Mouse (Mus musculus): Measurements from ENCODE around the gene Tiam2. TPM values are rescaled to one million over a fixed set of nuclear protein-coding genes. Genes with fewer than 3 reads are reported as not detected.

Tiam2 gene
- polyA plus RNA-seq, 1 experiment from 2014 or later: 4.7 TPM

DNA sequence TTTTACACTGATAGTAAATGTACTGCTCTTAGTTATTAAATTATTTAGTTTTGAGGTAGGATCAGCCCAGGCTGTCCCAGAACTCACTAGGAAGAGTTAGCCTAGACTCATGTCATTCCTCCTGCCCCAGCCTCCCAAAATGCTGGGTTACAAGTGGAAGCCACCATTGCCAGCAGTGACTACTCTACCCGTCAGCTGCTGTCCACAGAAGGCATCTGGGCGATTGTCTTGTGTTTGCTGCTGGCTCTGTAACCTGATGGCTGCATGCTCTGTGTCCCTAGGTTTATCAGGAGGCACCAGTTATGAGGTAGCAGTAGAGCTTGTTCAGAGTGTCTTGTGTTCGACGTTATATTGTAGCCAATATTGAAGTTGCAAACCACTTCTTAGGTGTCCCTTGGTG lies 93.8 kb downstream of the Tiam2 start:
- no peaks in the 10 kb centered on the region for H3K27me3 ChIP-seq (ENCODE audit: control insufficient read depth, insufficient read depth, low read length)
- H3K27ac ChIP-seq (ENCODE audit: low read length): no peak overlapping the region
- no peak overlapping the region for H3K4me3 ChIP-seq (replicated peaks; ENCODE audit: low read length)
- no peaks in the 10 kb centered on the region for H3K4me1 ChIP-seq (ENCODE audit: control insufficient read depth, insufficient read depth, low read length)
- H3K9ac ChIP-seq (ENCODE audit: low read length): no peak overlapping the region
- H3K9me3 ChIP-seq (replicated peaks; ENCODE audit: control insufficient read depth, low read length): no peaks in the 10 kb centered on the region
- 88% methylated on average over 4 of the region's 4 CpGs for WGBS
- H3K4me2 ChIP-seq (ENCODE audit: low read depth, low read length): no peak overlapping the region
- no peak for ATAC-seq (ENCODE audit: insufficient read depth, low FRiP score)
- H3K36me3 ChIP-seq (ENCODE audit: control insufficient read depth, insufficient read depth, low read length): no peaks in the 10 kb centered on the region

- WGBS: 62% methylated on average over 2 of the region's 2 CpGs
Measured at GRCm38 (mm10) chr17:3423416-3423815, 97.0 kb downstream of the Tiam2 start.

GRCm38 (mm10) chr17:3428659-3429058 lies 102.3 kb downstream of the Tiam2 start:
- H3K4me2 ChIP-seq (ENCODE audit: low read depth, low read length): no peak overlapping the region
- 92% methylated on average over 9 of the region's 9 CpGs for whole genome bisulfite sequencing
- no peaks in the 10 kb centered on the region for H3K9me3 ChIP-seq (replicated peaks; ENCODE audit: control insufficient read depth, low read length)
- H3K27ac ChIP-seq (ENCODE audit: low read length): no peak overlapping the region
- H3K9ac ChIP-seq (ENCODE audit: low read length): no peak overlapping the region
- H3K36me3 ChIP-seq (ENCODE audit: control insufficient read depth, insufficient read depth, low read length): no peaks in the 10 kb centered on the region
- H3K4me3 ChIP-seq (replicated peaks; ENCODE audit: low read length): no peak overlapping the region
- H3K4me1 ChIP-seq (ENCODE audit: control insufficient read depth, insufficient read depth, low read length): no peaks in the 10 kb centered on the region
- ATAC-seq (ENCODE audit: insufficient read depth, low FRiP score): no peak
- no peaks in the 10 kb centered on the region for H3K27me3 ChIP-seq (ENCODE audit: control insufficient read depth, insufficient read depth, low read length)

More at GRCm38 (mm10) chr17:3423416-3423815, 97.0 kb downstream of the Tiam2 start:
- no peak overlapping the region for H3K27ac ChIP-seq (ENCODE audit: low read length)
- no peak overlapping the region for H3K4me2 ChIP-seq (ENCODE audit: low read depth, low read length)
- no peaks in the 10 kb centered on the region for H3K9me3 ChIP-seq (replicated peaks; ENCODE audit: control insufficient read depth, low read length)
- H3K9ac ChIP-seq (ENCODE audit: low read length): no peak overlapping the region
- no peaks in the 10 kb centered on the region for H3K36me3 ChIP-seq (ENCODE audit: control insufficient read depth, insufficient read depth, low read length)
- H3K4me1 ChIP-seq (ENCODE audit: control insufficient read depth, insufficient read depth, low read length): no peaks in the 10 kb centered on the region
- no peak for ATAC-seq (ENCODE audit: insufficient read depth, low FRiP score)
- H3K27me3 ChIP-seq (ENCODE audit: control insufficient read depth, insufficient read depth, low read length): no peaks in the 10 kb centered on the region
- H3K4me3 ChIP-seq (replicated peaks; ENCODE audit: low read length): no peak overlapping the region

DNA sequence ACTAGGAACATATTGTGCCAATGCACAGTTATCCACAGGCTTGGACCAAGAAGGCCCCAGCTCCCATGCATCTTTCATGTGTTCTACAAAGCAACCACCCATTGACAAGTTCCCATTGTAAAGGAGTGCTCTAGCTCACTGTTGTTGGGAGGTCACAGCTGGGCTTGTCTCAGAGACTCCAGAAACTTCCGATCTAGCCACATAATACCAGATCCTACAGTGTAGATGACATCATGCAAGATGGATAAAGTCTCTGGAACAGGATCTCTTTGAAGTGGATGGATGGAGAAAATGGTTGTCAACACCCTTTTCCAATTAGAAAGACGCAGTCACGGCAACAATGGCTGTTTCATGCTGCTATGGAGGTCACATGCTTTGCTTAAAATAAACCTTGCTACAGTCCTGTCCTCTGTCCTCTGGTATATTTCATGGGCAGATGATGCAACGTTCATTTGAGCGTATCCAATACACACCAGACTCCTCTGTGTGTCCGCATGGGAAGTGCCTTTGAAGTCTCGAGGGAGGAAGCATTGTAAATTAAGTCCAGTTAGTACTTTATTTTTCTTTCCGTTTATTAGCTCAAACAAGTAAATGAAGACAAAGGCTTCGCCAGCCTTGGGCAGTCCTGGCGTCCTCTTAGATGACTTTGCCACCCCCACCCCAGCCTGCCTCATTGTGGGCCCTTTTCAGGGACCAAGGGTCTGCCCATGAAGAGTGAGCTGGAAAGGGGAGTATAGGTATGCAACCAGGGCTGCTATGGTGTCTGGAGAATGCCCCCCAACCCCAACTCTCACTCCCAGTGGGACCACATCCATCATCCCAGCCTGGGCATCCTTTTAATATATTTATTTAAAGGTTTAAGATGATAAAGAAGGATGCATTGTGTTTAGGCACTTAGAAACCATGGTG lies 106.5 kb downstream of the Tiam2 start:
- Histone ChIP-seq H3K4me2 (ENCODE audit: low read depth, low read length) (no peak overlapping the region), H3K27ac (ENCODE audit: low read length) (no peak overlapping the region), H3K4me3 (replicated peaks; ENCODE audit: low read length) (no peak overlapping the region), H3K27me3 (ENCODE audit: control insufficient read depth, insufficient read depth, low read length) (no peaks in the 10 kb centered on the region), H3K36me3 (ENCODE audit: control insufficient read depth, insufficient read depth, low read length) (no peaks in the 10 kb centered on the region), H3K9ac (ENCODE audit: low read length) (no peak overlapping the region), H3K9me3 (replicated peaks; ENCODE audit: control insufficient read depth, low read length) (no peaks in the 10 kb centered on the region), H3K4me1 (ENCODE audit: control insufficient read depth, insufficient read depth, low read length) (no peaks in the 10 kb centered on the region)
- 77% methylated on average over 10 of the region's 10 CpGs for WGBS
- ATAC-seq (ENCODE audit: insufficient read depth, low FRiP score): no peak

DNA sequence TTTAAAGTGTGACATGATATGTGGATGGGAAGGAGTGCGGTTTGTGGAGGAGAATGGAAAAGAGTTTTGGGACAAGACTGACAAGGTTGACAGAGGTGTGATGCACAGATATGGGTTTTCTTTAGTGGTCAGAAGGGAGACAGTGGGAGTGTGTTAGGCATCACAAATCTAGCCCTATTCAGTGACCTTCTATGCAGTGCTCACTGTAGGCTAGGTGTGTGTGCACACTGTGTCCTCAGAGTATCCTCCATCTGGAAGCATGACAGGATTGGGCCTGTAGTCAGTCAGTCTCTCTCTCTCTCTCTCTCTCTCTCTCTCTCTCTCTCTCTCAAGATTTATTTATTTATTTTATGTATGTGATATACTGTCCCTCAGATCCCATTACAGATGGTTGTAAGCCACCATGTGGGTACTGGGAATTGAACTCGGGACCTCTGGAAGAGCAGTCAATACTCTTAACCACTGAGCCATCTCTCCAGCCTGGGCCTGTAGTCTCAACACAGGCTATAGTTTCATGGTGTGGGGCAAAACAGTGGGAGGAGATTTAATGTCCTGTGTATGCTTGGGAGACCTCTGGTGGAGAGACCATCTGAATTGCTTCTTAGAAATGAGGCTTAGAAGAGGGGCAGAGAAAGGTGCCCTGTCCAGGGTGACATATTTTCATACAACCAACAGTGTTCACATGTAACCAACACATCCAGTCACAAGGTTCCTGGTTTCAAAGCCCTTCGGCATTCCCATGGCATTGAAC lies 107.3 kb downstream of the Tiam2 start:
- Histone ChIP-seq H3K4me2 (ENCODE audit: low read depth, low read length) (no peak overlapping the region), H3K27ac (ENCODE audit: low read length) (no peak overlapping the region), H3K27me3 (ENCODE audit: control insufficient read depth, insufficient read depth, low read length) (no peaks in the 10 kb centered on the region), H3K36me3 (ENCODE audit: control insufficient read depth, insufficient read depth, low read length) (no peaks in the 10 kb centered on the region), H3K4me3 (replicated peaks; ENCODE audit: low read length) (no peak overlapping the region), H3K4me1 (ENCODE audit: control insufficient read depth, insufficient read depth, low read length) (no peaks in the 10 kb centered on the region), H3K9me3 (replicated peaks; ENCODE audit: control insufficient read depth, low read length) (no peaks in the 10 kb centered on the region), H3K9ac (ENCODE audit: low read length) (no peak overlapping the region)
- 90% methylated on average over 3 of the region's 3 CpGs for WGBS
- ATAC-seq (ENCODE audit: insufficient read depth, low FRiP score): no peak

GRCm38 (mm10) chr17:3435299-3435698 lies 108.9 kb downstream of the Tiam2 start:
- Histone ChIP-seq H3K4me1 (ENCODE audit: control insufficient read depth, insufficient read depth, low read length) (no peaks in the 10 kb centered on the region), H3K9ac (ENCODE audit: low read length) (no peak overlapping the region), H3K4me3 (replicated peaks; ENCODE audit: low read length) (no peak overlapping the region), H3K9me3 (replicated peaks; ENCODE audit: control insufficient read depth, low read length) (no peaks in the 10 kb centered on the region), H3K27ac (ENCODE audit: low read length) (no peak overlapping the region), H3K27me3 (ENCODE audit: control insufficient read depth, insufficient read depth, low read length) (no peaks in the 10 kb centered on the region), H3K36me3 (ENCODE audit: control insufficient read depth, insufficient read depth, low read length) (no peaks in the 10 kb centered on the region), H3K4me2 (ENCODE audit: low read depth, low read length) (no peak overlapping the region)
- no peak for ATAC-seq (ENCODE audit: insufficient read depth, low FRiP score)
- WGBS: 51% methylated on average over 1 of the region's 1 CpGs

DNA sequence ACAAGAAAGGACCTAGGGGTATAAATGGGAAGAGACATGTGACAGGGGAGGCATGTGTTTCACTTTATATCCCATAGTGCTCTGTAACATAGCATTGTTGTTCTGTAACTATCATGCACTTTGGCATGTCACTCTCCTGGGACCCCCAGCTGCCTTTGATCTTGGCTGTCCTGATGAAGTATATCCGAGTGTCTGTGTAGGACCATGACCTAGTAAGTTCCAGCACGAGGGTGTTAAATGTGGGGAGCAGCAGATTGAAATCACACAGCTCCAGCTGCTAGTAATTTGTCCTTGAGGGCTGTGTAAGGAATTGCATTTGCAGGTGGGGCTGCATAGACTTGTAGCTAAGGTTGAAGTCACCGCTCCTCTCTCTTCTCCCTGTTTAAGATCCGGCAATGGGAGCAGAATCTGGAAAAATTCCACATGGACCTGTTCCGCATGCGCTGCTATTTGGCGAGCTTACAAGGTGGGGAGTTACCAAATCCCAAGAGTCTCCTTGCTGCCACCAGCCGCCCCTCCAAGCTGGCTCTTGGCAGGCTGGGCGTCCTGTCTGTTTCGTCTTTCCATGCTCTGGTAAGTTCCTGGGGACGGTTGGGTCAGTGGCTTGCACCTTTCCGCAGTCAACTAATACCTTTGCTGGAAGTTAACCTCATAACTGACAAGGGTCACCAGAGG lies 110.6 kb downstream of the Tiam2 start:
- no peak overlapping the region for H3K4me3 ChIP-seq (replicated peaks; ENCODE audit: low read length)
- no peak overlapping the region for H3K27ac ChIP-seq (ENCODE audit: low read length)
- no peaks in the 10 kb centered on the region for H3K9me3 ChIP-seq (replicated peaks; ENCODE audit: control insufficient read depth, low read length)
- no peaks in the 10 kb centered on the region for H3K4me1 ChIP-seq (ENCODE audit: control insufficient read depth, insufficient read depth, low read length)
- H3K9ac ChIP-seq (ENCODE audit: low read length): no peak overlapping the region
- no peak for ATAC-seq (ENCODE audit: insufficient read depth, low FRiP score)
- H3K36me3 ChIP-seq (ENCODE audit: control insufficient read depth, insufficient read depth, low read length): no peaks in the 10 kb centered on the region
- no peak overlapping the region for H3K4me2 ChIP-seq (ENCODE audit: low read depth, low read length)
- no peaks in the 10 kb centered on the region for H3K27me3 ChIP-seq (ENCODE audit: control insufficient read depth, insufficient read depth, low read length)
- 76% methylated on average over 12 of the region's 12 CpGs for WGBS

DNA sequence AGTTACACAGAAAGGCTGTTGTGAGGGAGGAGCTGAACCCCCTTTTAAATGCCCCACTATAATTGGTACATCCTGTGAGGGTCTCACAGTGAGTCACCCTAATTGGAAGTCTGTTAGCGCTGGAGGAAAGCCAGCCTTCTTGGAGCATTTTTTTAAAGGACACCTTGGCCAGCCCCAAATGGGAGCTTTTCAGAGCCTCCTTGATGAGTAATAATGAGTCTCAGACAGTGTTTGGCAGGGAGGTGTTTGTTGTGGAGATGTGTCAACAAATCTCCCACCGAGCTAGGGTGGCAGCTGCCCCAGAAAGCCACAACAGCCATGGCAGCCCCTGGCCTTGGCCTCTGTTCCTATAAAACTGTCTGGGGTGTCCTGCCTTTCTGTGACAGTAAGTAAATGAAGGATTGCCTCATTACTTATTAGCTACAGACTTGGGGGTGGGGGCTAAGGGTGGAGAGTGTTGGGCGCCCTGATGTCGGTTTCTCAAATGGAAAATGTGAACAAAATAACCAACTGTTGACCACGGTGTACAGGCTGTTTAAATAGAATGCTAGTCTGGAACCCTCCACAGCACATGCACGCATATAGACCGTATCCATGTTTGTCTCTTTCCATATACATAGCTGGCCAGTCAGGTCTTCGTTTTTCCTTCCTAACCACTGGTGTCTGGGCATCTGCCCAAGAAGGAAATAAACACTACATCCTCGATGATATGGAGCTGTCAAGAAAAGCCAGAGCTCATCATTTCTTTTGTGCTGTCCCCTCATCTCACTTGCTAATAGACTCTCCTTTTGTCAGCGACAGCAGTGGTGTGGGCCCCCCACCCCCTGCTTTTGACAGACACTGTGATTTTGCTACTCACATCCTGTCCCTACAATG lies 116.4 kb downstream of the Tiam2 start:
- Histone ChIP-seq H3K4me2 (ENCODE audit: low read depth, low read length) (no peak overlapping the region), H3K27me3 (ENCODE audit: control insufficient read depth, insufficient read depth, low read length) (no peaks in the 10 kb centered on the region), H3K36me3 (ENCODE audit: control insufficient read depth, insufficient read depth, low read length) (no peaks in the 10 kb centered on the region), H3K4me3 (replicated peaks; ENCODE audit: low read length) (no peak overlapping the region), H3K9me3 (replicated peaks; ENCODE audit: control insufficient read depth, low read length) (no peaks in the 10 kb centered on the region), H3K27ac (ENCODE audit: low read length) (no peak overlapping the region), H3K4me1 (ENCODE audit: control insufficient read depth, insufficient read depth, low read length) (no peaks in the 10 kb centered on the region; the same call in 1 of the 2 replicates), H3K9ac (ENCODE audit: low read length) (no peak overlapping the region)
- no peak for ATAC-seq (ENCODE audit: insufficient read depth, low FRiP score)
- 46% methylated on average over 10 of the region's 10 CpGs for WGBS

All from stomach, embryonic 16.5 days (tissue).